ENCODE assay signal across 8 mouse cellular contexts in genomic region chr11:101732518-101733440, GRCm38 (mm10). TPM values are rescaled to one million over a fixed set of nuclear protein-coding genes. Genes with fewer than 3 reads are reported as not detected.
A peak's percentile ranks its signal among the peaks of the same experiment; 100 is the strongest.
DNase-seq lines count a peak whose midpoint lies in the region; ATAC-seq lines count a peak whose summit lies in the region.

Gene Dhx8 (plus strand): TSS chr11:101732919.

- H3K36me3 ChIP-seq in heart, embryonic 14.5 days (ENCODE audit: control insufficient read depth, insufficient read depth, low read length), result peaks cover 34% of the 10 kb centered on the region
- H3K36me3 ChIP-seq in liver, embryonic 13.5 days, result peaks cover 35% of the 10 kb centered on the region
- H3K36me3 ChIP-seq in stomach, embryonic 16.5 days (ENCODE audit: control insufficient read depth, insufficient read depth, low read length), result no peaks in the 10 kb centered on the region; the same call in none of the 2 replicates

- under 1% methylated on average over 51 of the region's 51 CpGs for WGBS in heart, embryonic 14.5 days
- WGBS in liver, embryonic 13.5 days (ENCODE audit: insufficient replicate concordance), result under 1% methylated on average over 51 of the region's 51 CpGs
- under 1% methylated on average over 51 of the region's 51 CpGs for WGBS in stomach, embryonic 16.5 days

- ATAC-seq in CD4-positive, CD25-positive, alpha-beta regulatory T cell, adult 4 months, result peak; percentile 97
- ATAC-seq in heart, embryonic 14.5 days (ENCODE audit: insufficient number of reproducible peaks, insufficient read depth, low FRiP score, low read depth), result peak; percentile 94
- peak; percentile 98 for ATAC-seq in liver, embryonic 13.5 days (ENCODE audit: low read depth)
- peak; percentile 98 for ATAC-seq in stomach, embryonic 16.5 days (ENCODE audit: insufficient read depth, low FRiP score)

- H3K27me3 ChIP-seq in heart, embryonic 14.5 days (ENCODE audit: control insufficient read depth, insufficient read depth, low read length), result no peaks in the 10 kb centered on the region
- H3K27me3 ChIP-seq in liver, embryonic 13.5 days, result no peaks in the 10 kb centered on the region
- H3K27me3 ChIP-seq in stomach, embryonic 16.5 days (ENCODE audit: control insufficient read depth, insufficient read depth, low read length), result no peaks in the 10 kb centered on the region

- DNase-seq in c-Kit-negative CD71-positive TER-119-positive erythroid progenitor cells, embryonic 14.5 days (ENCODE audit: low read depth, low spot score), result peak; percentile 95
- DNase-seq in fibroblast of lung, adult 2 months (ENCODE audit: low read depth), result peak; percentile 94
- DNase-seq in kidney, postnatal 14 days, result peak; percentile 98
- peak; percentile 93 for DNase-seq in liver, embryonic 13.5 days
- DNase-seq in neural tube, embryonic 10.5 days (ENCODE audit: extremely low spot score, low spot score), result peak; percentile 98

- H3K4me1 ChIP-seq in heart, embryonic 14.5 days (ENCODE audit: control insufficient read depth in 2 of 2, insufficient read depth in 2 of 2, low read length in 2 of 2), result peaks cover 0 to 12% of the 10 kb centered on the region in 2 experiments; a peak in 3 of 4 replicates
- H3K4me1 ChIP-seq in liver, embryonic 13.5 days (replicated peaks), result peaks cover 22% of the 10 kb centered on the region
- H3K4me1 ChIP-seq in stomach, embryonic 16.5 days (ENCODE audit: control insufficient read depth, insufficient read depth, low read length), result peaks cover 11% of the 10 kb centered on the region; the same call in 1 of the 2 replicates

- peak within 1 kb of the TSS; percentile 82 for H3K9ac ChIP-seq in heart, embryonic 14.5 days (ENCODE audit: low read length)
- H3K9ac ChIP-seq in liver, embryonic 13.5 days, result peak within 1 kb of the TSS; percentile 86
- peak within 1 kb of the TSS; percentile 81 for H3K9ac ChIP-seq in stomach, embryonic 16.5 days (ENCODE audit: low read length)

- H3K9me3 ChIP-seq in heart, embryonic 14.5 days (ENCODE audit: control insufficient read depth, low read length), result no peaks in the 10 kb centered on the region
- H3K9me3 ChIP-seq in liver, embryonic 13.5 days (replicated peaks), result no peaks in the 10 kb centered on the region
- no peaks in the 10 kb centered on the region for H3K9me3 ChIP-seq in stomach, embryonic 16.5 days (replicated peaks; ENCODE audit: control insufficient read depth, low read length)

- H3K4me2 ChIP-seq in heart, embryonic 14.5 days (ENCODE audit: low read length), result peak within 1 kb of the TSS; percentile 68
- H3K4me2 ChIP-seq in liver, embryonic 13.5 days, result peak within 1 kb of the TSS; percentile 72
- peak within 1 kb of the TSS; percentile 89 for H3K4me2 ChIP-seq in stomach, embryonic 16.5 days (ENCODE audit: low read depth, low read length)

- peak within 1 kb of the TSS; percentile 64 to 69; a peak in 3 of 4 replicates for H3K27ac ChIP-seq in heart, embryonic 14.5 days (replicated peaks in 1 of 2; ENCODE audit: control insufficient read depth in 1 of 2, insufficient read depth in 1 of 2, low read depth in 2 of 2, low read length in 2 of 2)
- H3K27ac ChIP-seq in liver, embryonic 13.5 days, result peak within 1 kb of the TSS; percentile 78
- H3K27ac ChIP-seq in stomach, embryonic 16.5 days (ENCODE audit: low read length), result peak within 1 kb of the TSS; percentile 68

- peak within 1 kb of the TSS; percentile 68 to 98 for H3K4me3 ChIP-seq in heart, embryonic 14.5 days (ENCODE audit: control insufficient read depth in 1 of 2, insufficient read depth in 1 of 2, low read depth in 1 of 2, low read length in 2 of 2)
- H3K4me3 ChIP-seq in liver, embryonic 13.5 days (replicated peaks), result peak within 1 kb of the TSS; percentile 80
- H3K4me3 ChIP-seq in stomach, embryonic 16.5 days (replicated peaks; ENCODE audit: low read length), result peak within 1 kb of the TSS; percentile 78

RNA-seq across cellular contexts. Expression of gene Dhx8, which starts in this region (rescaled TPM):
- 10 to 100 TPM; 30.8 to 39.0 TPM for polyA plus RNA-seq in CD4-positive, CD25-positive, alpha-beta regulatory T cell, adult 4 months (2017; shearing (Covaris generic))
- 18.5 and 21.2 TPM in 2 replicates for polyA plus RNA-seq in heart, embryonic 14.5 days (2014; fragmentation: Nextera tagmentation; extraction: Ambion mirVana)
- polyA plus RNA-seq in liver, embryonic 13.5 days (2015; fragmentation: Nextera tagmentation; extraction: Ambion mirVana), result 19.0 and 20.5 TPM in 2 replicates
- 28.5 and 29.4 TPM in 2 replicates for polyA plus RNA-seq in stomach, embryonic 16.5 days (2015; fragmentation: Nextera tagmentation; extraction: Ambion mirVana)

Comparison
In these comparisons a context has a peak if more than half of its experiments do, and no peak if none do; other contexts are left out.
1. Peak in every context shown above with its lines: DNase-seq, ATAC-seq, H3K4me3 ChIP-seq and H3K27ac ChIP-seq.